Mouse (Mus musculus): Measurements from ENCODE around the gene Fam169b. TPM values are rescaled to one million over a fixed set of nuclear protein-coding genes. Genes with fewer than 3 reads are reported as not detected.
"Not testable (repeated sequence)": the region's sequence is repeated elsewhere in the genome, so short reads cannot be mapped to it uniquely, and the experiment has no call there.

Fam169b gene
- total RNA-seq, 2 experiments from 2014 or later = 0.41 TPM; not detected in 1

DNA sequence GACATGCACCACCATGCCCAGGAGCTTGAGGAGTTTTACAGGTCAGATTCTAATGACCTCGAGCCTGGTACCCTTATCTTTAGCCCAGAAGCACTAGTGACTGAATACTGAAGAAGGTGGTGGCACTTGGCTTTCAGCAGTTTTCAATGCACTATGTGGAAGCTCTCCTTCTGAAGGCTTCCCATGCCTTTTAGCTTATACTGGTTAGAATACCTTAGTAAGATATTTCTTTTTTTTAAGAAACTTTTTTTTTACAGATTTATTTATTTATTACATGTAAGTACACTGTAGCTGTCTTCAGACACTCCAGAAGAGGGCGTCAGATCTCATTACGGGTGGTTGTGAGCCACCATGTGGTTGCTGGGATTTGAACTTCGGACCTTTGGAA lies 9.5 kb downstream of the Fam169b start:
- ATAC-seq (replicated peaks; ENCODE audit: poor library complexity, severe bottlenecking) = not testable (repeated sequence)

DNA sequence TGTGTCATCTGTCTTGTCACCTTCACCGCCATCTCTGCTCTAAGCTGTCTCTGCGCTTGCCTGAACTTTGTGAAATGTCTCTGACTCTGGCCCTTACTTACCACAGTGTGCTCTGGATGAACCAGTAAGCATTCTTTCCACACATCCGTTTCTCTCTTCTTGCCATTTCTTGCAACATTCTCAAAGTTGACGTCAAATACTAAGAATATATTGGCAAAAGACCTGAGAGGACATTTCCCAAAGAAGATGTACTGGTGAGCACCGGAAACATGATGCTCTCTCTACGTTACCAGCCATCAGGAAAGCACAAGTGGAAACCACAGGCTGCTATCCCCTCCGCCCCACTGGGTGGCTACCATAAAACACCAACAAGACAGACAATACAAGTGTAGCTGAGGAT lies 10.1 kb downstream of the Fam169b start:
- ATAC-seq (replicated peaks; ENCODE audit: poor library complexity, severe bottlenecking) = peak; percentile 71

DNA sequence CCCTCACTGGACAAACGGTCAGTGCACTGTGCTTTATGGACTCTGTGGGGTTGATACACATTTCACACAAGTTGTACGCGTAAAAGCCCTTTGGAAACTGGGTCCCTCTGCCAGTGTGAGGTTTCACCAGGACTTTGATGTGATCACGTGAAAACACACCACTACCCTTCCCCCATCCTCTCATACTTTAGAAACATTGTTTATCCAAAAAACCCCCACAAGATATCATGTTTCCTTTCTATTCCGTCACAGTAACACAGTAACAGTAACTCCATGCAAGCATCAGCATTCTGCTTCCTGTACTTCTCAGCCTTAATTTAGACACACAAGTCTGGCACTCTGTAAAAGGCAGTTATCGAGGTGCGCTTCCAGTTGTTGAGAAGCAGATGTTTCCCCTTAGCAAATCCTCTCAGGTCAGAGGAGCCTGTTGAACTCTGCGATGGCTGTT lies 12.2 kb downstream of the Fam169b start:
- ATAC-seq (replicated peaks; ENCODE audit: poor library complexity, severe bottlenecking) = no peak

DNA sequence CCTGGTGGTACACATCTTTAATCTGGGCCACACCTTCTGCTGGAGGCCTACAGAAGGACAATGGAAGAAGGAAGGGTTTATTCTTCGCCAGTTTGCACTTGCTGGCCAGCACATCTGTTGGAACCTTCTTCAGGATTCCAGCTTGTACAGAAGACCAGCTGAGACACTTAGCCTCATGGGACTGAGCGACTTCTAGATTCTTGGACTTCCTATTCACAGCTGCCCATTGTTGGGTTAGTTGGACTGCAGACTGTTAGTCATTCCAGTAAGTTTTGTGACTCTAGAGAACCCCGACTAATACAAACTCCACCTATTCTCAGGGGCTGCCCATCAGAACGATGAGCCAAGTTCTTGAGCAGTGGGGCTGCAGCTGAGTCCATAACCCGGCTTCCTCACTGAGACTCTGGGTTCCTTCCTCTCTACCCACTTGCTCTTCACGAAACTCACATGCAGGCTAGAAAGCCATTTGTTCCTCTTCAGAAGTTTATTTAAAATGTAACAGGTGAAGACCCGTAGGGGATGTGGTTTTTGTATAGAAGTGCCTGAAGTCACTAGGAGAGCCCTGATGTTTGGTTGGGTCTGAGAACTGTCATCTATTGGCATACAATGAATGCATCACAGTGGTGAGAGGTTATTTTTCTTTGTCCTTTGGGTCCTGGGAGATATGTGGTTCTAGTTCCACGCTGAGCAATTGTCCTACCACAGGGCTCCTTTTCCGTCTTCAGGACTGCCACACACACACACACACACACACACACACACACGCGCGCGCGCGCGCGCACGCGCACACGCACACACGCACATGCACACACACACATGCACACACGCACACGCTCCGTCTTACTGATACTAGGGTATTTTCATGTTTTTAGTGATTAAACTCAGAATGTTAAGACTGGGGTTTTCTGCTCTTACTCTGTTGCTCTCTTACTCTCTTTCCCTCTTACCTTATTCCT lies 13.2 kb downstream of the Fam169b start:
- ATAC-seq (replicated peaks; ENCODE audit: poor library complexity, severe bottlenecking) = no peak

DNA sequence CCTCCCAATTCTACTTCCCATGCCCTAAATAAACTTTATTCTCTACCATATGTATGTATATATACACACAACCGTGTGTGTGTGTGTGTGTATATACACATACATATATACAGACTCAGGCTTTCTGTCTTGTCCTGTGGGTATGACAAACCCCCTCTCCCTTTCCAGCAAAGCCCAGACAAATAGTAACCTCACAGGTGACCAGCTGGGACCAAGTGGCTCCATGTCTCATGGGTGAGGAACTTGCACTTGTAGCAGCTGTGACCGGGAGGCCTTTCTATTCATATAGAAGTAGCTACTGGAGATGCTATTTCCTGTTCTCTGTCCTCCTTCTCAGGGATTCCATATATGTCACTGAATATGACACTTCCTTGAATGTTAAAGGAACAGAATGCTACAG lies 13.9 kb downstream of the Fam169b start:
- no peak for ATAC-seq (replicated peaks; ENCODE audit: poor library complexity, severe bottlenecking)

DNA sequence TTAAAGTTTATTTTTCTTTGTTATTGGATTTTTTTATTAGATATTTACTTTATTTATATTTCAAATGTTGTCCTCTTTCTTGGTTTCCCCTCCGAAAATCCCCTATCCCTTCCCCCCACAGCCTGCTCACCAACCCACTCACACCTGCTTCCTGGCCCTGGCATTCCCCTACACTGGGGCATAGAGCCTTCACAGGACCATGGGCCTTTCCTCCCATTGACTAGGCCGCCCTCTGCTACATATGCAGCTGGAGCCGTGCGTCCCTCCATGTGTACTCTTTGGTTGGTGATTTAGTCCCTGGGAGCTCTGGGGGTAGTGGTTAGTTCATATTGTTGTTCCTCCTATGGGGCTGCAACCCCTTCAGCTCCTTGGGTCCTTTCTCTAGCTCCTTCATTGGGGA lies 14.4 kb downstream of the Fam169b start:
- ATAC-seq (replicated peaks; ENCODE audit: poor library complexity, severe bottlenecking) = not testable (repeated sequence)

DNA sequence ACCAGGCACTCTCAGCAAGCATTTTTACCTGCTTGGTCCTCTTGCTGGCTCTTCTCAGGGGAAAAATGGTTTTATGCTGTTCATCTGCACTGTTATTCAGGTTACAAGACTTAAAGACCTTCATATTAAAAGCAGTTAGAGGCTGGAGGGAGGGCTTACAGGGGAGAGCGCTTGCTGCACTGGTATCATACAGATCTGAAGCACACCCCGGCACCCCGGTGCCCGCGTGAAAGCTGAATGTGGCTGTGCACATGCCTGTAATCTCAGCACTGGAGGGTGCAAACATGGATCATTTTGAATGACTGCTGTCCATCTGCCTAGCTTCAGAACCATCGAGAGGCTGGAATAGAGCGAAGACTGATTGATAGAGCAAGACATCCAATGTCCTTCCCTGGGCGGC lies 15.4 kb downstream of the Fam169b start:
- no peak for ATAC-seq (replicated peaks; ENCODE audit: poor library complexity, severe bottlenecking)

DNA sequence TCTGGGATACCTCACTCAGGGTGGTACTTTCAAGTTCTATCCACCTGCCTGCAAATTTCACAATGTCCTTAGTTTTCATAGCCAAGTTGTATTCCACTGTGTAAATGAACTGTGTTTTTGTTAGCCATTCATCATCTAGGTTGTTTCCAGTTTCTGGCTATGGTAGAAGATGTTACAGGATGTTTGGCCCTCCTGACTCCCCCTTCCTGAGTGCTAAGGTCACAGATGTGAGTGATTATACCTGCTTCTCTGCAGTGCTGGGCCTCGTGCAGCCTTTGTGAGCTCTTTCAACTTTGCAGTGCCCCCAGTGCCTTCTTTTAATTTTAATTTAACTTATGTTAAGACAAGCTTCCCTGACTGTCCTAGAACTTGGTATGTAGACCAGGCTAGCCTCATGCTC lies 18.0 kb downstream of the Fam169b start:
- no peak for ATAC-seq (replicated peaks; ENCODE audit: poor library complexity, severe bottlenecking)

DNA sequence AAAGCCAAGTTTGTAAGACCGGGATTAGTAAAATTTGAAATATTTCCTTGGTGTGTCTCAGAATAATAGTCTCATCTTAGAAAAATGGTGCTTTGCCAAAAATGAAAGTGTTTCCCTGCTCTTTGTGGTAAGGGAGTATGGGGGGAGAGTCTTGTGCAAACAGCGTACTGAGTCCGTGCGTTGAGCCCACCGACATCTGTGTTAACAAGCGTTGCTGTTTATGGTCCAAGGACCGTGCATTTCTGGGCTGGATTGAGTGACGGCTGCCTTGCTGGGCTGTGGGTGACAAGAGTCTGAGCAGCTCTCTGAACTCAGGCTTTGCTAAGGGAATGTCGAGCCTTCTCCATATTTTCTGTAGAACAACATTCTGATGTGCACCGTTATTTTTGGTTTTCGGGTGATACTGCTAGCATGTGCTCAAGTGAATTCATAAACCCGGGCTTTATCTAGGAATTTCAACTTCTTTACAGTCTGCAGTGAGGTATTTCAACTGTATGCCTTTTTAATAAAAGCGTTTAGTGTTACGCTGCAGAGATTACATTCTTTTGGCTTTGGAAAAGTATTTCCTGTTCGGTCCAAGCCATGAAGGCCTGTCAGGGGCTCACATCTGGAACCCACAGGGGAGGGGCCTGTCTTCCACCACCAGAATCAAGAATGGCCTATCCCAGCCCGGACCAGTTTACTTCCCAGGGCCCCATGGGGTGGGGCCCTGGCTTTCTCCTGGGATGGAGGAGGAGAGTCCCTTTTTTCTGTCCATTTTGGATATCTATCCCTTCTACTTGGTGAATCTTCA lies 20.6 kb downstream of the Fam169b start:
- peak; percentile 67 for ATAC-seq (replicated peaks; ENCODE audit: poor library complexity, severe bottlenecking)

DNA sequence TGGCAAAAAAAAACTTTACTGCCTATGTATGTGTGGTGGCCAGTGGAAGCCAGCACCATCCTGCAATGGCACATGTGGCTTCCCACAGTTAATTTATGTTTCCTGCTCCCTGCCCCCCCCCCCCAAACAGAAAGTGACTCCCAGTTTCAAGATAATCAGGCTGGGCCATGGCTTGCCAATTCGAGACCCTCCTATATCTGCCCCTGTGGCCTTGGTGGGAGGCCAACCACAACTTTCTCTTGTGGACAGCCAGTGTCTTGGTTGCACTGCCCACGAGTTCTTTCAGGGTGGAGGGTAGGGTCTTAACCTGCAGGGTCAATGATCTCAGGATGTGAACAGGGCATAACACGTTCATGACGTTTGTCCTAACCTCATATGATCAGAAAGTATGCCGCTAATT lies 22.8 kb downstream of the Fam169b start:
- ATAC-seq (replicated peaks; ENCODE audit: poor library complexity, severe bottlenecking) = no peak

DNA sequence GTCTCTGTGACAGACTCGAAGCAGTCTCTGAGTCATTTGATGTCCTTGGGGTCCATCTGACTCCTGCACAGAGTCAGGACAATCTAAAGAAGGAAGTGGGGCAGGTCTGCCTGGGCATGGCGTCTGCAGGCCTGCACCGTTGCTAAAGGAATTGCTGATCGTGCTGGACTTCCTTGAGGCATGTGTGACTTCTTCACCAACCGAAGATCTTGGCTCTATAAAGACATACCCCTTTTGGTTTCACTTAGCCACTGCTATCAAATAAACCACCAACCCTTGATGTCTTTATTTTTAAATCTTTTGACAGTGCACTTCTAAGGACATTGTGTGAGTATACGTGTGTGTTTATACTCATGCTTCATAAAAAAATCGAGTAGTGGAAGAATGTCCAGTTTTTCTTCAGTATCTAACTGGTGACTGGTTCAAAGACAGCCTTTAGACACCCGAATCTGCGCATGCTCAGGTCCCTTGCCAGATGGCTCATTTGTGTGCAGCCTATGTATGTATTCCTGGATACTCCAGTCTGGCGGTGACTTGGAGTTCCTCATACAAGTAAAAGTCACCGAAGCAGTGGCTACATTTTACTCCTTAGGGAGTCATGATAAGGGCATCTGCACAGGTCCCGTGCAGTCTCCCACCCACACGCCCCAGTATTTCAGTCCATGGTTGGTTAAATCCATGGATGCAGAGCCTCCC lies 24.9 kb downstream of the Fam169b start:
- ATAC-seq (replicated peaks; ENCODE audit: poor library complexity, severe bottlenecking) = no peak

DNA sequence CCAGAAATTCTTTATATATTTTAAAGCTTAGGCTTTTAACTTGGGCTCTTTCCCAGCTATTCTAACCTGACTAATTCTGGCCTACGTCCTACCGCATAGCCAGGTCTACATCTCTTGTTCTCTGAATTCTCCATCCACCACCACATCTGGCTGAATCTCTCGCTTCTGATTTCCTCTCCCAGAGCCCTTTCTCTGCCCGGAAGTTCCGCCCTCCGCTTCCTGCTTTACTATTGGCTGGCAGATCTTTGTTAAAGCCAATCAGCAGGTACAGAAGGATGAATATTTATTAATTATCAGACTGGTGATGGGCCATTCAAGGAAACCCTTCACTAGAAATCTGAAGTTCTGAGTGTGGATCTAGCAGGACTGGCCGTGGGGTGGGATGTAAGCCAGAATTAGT lies 27.5 kb downstream of the Fam169b start:
- ATAC-seq (replicated peaks; ENCODE audit: poor library complexity, severe bottlenecking) = no peak

DNA sequence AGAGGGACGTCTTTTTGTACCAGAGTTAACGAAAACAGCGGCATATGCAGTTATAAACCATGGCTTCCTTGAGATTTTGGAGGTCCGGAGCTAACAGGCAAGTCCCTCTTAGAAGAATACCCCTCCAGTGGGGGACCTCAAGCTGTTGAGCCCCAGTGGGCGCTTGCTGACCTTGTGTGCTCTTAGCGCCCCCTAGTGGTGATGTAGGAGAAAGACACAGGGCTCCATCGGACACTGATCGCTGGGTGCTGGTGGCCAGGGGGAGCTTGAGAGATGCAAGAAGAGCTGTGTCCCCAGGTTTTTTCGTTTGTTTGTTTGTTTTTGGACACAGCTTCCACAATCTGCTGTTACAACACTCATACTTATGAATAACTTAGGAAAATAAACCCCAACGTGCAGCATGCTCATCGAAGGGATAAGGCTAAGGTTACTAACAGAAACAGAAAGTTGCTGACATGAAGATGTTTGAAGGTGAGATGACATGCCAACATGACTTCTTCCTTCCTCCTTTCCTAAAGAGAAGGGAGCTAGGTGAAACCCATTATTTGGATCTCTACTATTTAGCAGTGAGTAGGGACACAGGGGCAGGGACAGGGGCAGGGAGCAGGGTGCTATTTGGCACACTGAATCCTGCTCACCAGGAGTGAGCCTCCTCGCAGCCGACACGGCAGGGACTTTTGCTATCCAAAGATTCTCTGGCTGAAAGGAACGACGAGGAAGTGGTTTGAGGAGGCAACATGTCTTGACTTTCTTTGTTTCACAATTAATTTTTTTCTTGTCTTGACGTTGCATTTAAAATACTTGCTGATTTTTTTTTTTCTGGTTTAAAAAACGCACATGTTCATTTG lies 29.2 kb downstream of the Fam169b start:
- peak; percentile 95 for ATAC-seq (replicated peaks; ENCODE audit: poor library complexity, severe bottlenecking)

DNA sequence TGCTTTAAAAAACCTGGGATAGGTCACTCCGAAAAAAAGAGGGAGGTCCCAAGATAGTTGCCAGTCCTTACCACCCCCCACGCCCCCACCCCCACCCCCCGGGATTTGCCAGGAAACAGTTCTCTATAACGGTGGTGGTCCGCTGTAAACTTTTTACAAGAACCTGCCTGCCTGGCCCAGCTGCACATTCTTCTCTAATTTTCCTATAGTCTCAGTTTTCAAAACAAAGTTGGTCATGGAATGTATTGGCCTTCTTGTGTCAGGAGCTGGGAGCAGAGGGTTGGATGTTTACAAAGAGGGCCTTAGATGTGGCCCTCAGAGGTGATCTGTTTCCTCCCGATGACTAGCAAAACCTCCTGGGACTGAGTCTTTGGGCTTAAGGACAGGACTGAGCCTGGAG lies 30.0 kb downstream of the Fam169b start:
- ATAC-seq (replicated peaks; ENCODE audit: poor library complexity, severe bottlenecking) = no peak

DNA sequence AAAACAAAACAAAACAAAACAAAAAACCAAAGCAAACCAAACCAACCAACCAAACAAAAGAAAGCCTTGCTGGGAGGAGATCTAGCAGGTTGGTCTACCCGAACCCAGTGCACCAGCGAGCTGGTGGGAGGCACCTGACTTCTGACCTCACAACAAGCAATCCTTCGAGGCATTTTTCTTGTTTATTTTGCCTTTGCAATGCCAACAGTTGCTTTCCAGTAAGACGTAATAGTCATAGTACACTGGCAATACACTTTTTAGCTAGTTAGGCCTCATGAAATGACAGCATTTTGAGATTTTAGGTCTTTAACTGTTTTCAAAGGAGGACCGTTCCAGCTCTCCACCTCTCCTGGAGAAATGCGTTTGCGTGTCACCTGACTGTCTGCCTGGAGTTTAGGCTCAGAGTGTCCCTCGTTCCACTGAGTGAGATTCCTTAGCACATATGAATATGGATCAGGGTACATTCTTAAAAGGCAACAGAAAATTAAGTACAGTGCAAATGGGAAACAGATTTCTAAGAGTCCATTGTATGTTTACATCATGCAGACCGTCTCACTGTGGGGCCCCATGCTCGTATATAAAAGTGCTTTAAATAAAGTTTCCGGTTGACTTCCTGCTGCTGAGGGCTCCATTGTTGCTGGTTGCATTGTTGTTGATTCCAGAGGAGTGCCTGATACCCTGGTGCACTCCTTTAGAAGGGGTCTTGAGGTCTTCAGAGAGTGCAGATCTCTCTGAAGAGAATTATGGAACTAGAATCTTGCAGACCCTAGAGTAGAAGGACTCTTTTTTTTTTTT lies 32.3 kb downstream of the Fam169b start:
- ATAC-seq (replicated peaks; ENCODE audit: poor library complexity, severe bottlenecking) = no peak

DNA sequence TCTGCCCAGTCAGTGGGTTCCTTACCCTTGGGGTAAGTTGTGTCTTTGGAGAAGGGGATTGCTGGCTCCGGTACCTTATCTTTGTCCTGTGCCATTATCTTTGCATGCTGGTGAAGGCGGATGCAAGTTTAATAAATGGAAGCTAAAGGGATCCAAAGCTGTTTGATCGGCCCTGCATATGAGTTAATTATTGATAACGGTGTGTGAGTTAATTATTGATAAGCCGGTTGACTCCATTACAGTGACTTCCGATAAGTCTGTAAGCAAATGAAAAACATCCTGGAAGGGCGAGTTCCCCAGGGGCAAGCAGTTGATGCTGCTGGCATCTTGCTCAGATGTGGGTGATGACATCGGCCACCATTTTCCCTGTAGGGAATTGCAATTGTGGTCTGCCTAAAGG lies 33.1 kb downstream of the Fam169b start:
- no peak for ATAC-seq (replicated peaks; ENCODE audit: poor library complexity, severe bottlenecking)

DNA sequence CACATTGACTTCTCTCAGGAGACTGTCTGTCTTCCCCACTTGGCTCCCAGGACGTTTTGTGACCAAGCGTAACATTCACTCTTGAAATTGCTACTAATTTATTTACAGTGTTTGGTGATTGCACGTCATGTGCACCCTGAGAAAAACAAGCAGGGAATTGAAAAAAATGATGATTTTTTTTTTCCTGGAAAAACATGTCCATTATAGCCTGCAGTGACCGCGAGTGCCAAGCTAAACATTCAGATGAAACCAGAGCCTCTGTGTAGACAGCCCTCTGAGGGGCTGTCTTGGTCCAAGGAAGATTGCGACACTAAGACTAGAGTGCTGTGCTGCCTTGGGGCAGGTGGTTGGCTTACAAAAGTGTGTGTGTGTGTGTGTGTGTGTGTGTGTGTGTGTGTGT lies 37.8 kb downstream of the Fam169b start:
- peak; percentile 40 for ATAC-seq (replicated peaks; ENCODE audit: poor library complexity, severe bottlenecking)

DNA sequence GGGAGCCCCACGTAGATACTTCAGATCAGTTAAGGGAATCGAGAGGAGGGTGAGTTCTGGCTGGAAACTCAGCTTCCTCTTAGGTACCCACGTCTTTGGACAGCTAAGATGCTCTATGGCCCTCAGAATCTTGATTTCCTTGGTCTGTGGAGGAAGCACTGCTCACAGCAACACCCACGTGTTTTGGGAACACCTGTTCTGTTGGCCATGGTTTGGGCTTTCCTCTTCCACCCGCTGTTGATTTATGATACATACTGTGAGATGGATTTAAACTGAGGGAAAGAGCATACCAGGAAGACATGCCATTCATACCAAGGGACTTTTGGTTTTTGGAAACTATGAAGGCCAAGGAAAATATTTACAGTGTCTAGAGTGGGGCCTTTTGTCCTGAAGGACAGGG lies 38.8 kb downstream of the Fam169b start:
- no peak for ATAC-seq (replicated peaks; ENCODE audit: poor library complexity, severe bottlenecking)

Measured in granulocyte monocyte progenitor cell, adult 5-6 weeks (primary cell).